Mouse (Mus musculus) frontal cortex, adult (tissue): ENCODE data around the gene Ptprh.

Experiments used
- ATAC-seq: cut with Nextera tagmentation; 2 replicates; pipeline ENCODE4 v1.9.2; 2017; ENCODE audit warnings: mild to moderate bottlenecking, moderate library complexity, mixed read lengths; ENCODE audit not compliant: low TSS enrichment

The Ptprh gene

GRCm38 (mm10) chr7:4523205-4524130 lies 80.4 kb downstream of the Ptprh start:
- ATAC-seq: no peak

- no peak for ATAC-seq
Observed at GRCm38 (mm10) chr7:4522292-4522691, 81.5 kb downstream of the Ptprh start.

- ATAC-seq: no peak
Observed at GRCm38 (mm10) chr7:4521231-4522003, 82.4 kb downstream of the Ptprh start.

GRCm38 (mm10) chr7:4518487-4518886 lies 85.4 kb downstream of the Ptprh start:
- ATAC-seq: no peak

GRCm38 (mm10) chr7:4516332-4517050 lies 87.3 kb downstream of the Ptprh start, which contains the start of gene Tnnt1:
TSS of gene Tnnt1 (minus strand) at chr7:4516382.
- ATAC-seq: no peak

- ATAC-seq: no peak
Observed at GRCm38 (mm10) chr7:4515853-4516252, 88.0 kb downstream of the Ptprh start.

- ATAC-seq: no peak
Observed at GRCm38 (mm10) chr7:4513829-4514712, 89.8 kb downstream of the Ptprh start.

GRCm38 (mm10) chr7:4513236-4513635 lies 90.6 kb downstream of the Ptprh start:
- ATAC-seq: no peak

- no peak for ATAC-seq
Observed at GRCm38 (mm10) chr7:4511489-4512224, 92.2 kb downstream of the Ptprh start.

GRCm38 (mm10) chr7:4509863-4510608 lies 93.8 kb downstream of the Ptprh start:
- ATAC-seq: 0 out of 2 replicates have a peak, but pooled peaks have one; percentile 40

- no peak for ATAC-seq
Observed at GRCm38 (mm10) chr7:4508739-4509116, 95.1 kb downstream of the Ptprh start.

GRCm38 (mm10) chr7:4508062-4508738 lies 95.6 kb downstream of the Ptprh start:
- peak; percentile 77 for ATAC-seq

GRCm38 (mm10) chr7:4507220-4507619 lies 96.6 kb downstream of the Ptprh start:
- no peak for ATAC-seq

GRCm38 (mm10) chr7:4504646-4505435 lies 99.0 kb downstream of the Ptprh start:
- ATAC-seq: no peak

- no peak for ATAC-seq
Observed at GRCm38 (mm10) chr7:4503858-4504257, 100.0 kb downstream of the Ptprh start.

GRCm38 (mm10) chr7:4503100-4503499 lies 100.7 kb downstream of the Ptprh start:
- no peak for ATAC-seq

GRCm38 (mm10) chr7:4502421-4503090 lies 101.3 kb downstream of the Ptprh start:
- peak; percentile 29 for ATAC-seq
